Mouse (Mus musculus) lung, embryonic 16.5 days (tissue): ENCODE data around the gene Pax6. TPM values are rescaled to one million over a fixed set of nuclear protein-coding genes. Genes with fewer than 3 reads are reported as not detected.

ENCODE experiments used
- ATAC-seq: fragments of 200-750 bp; cut with Nextera tagmentation; 2 replicates; pipeline ENCODE4 v1.8.0; 2017; ENCODE audit warnings: low read depth, mild to moderate bottlenecking, moderate library complexity
- H3K27ac ChIP-seq: fragments of 300-500 bp; sonication (generic); 2 replicates; pipeline ENCODE4 v1.5.1; 2014; ENCODE audit warnings: mild to moderate bottlenecking, control low read depth, low read length
- H3K27me3 ChIP-seq: fragments of 300-500 bp; sonication (generic); 2 replicates; pipeline ENCODE4 v1.6.1; 2014; ENCODE audit warnings: low read depth, low read length, mixed read lengths; ENCODE audit not compliant: control insufficient read depth, insufficient read depth
- H3K36me3 ChIP-seq: fragments of 300-500 bp; sonication (generic); 2 replicates; pipeline ENCODE4 v1.6.1; 2014; ENCODE audit warnings: low read length; ENCODE audit not compliant: control insufficient read depth, insufficient read depth
- H3K4me1 ChIP-seq: fragments of 300-500 bp; sonication (generic); replicated peaks from 2 replicates; pipeline ENCODE4 v1.6.1; 2014; ENCODE audit warnings: low read length, mixed read lengths; ENCODE audit not compliant: control insufficient read depth, insufficient read depth
- H3K4me2 ChIP-seq: fragments of 300-500 bp; sonication (generic); 2 replicates; pipeline ENCODE4 v1.6.1; 2014; ENCODE audit warnings: low read depth, low read length, control low read depth
- H3K4me3 ChIP-seq: fragments of 300-500 bp; sonication (generic); 2 replicates; pipeline ENCODE4 v1.5.1; 2014; ENCODE audit warnings: mild to moderate bottlenecking, low read length, control low read depth
- H3K9ac ChIP-seq: fragments of 300-500 bp; sonication (generic); 2 replicates; pipeline ENCODE4 v1.6.1; 2014; ENCODE audit warnings: low read length, control low read depth
- H3K9me3 ChIP-seq: fragments of 300-500 bp; sonication (generic); 2 replicates; pipeline ENCODE4 v1.6.1; 2016; ENCODE audit warnings: low read length; ENCODE audit not compliant: control insufficient read depth
- WGBS: fragments of 180-500 bp; shearing (Covaris S2); extraction: QIAGEN DNeasy Blood & Tissue Kit; methylation state at CpG from one replicate; pipeline ENCODE4 v1.1.7; 2014; 5-methylcytosine and 5-hydroxymethylcytosine counted together
- polyA plus RNA-seq: library from polyadenylated mRNA; unstranded; fragments of >200 nt; fragmentation: Nextera tagmentation; extraction: Ambion mirVana; gene quantifications from 2 replicates; pipeline ENCODE4 v1.2.1, GENCODE M21; 2015

Pax6 gene
- polyA plus RNA-seq, 1 experiment from 2014 or later, result not detected

GRCm38 (mm10) chr2:105746896-105747295 lies 78.2 kb downstream of the Pax6 start:
- no peak overlapping the region for H3K4me3 ChIP-seq
- ATAC-seq, result no peak
- H3K36me3 ChIP-seq, result no peaks in the 10 kb centered on the region
- no peaks in the 10 kb centered on the region for H3K9me3 ChIP-seq
- WGBS, result 65% methylated on average over 7 of the region's 7 CpGs
- H3K4me1 ChIP-seq, result no peaks in the 10 kb centered on the region
- no peak overlapping the region for H3K27ac ChIP-seq
- H3K4me2 ChIP-seq, result no peak overlapping the region
- H3K27me3 ChIP-seq, result no peaks in the 10 kb centered on the region
- H3K9ac ChIP-seq, result no peak overlapping the region

Other genes starting within 250 kb of the Pax6 start
- 34.3 and 37.0 TPM in 2 replicates for gene Elp4, start 235.7 kb downstream of the Pax6 start, polyA plus RNA-seq
- gene Immp1l, start 235.7 kb downstream of the Pax6 start, polyA plus RNA-seq, result 122 and 123 TPM in 2 replicates